Mouse (Mus musculus): ENCODE results near the gene Dock11.

GRCm38 (mm10) chrX:35920096-35920607 is 31.5 kb downstream of the Dock11 start:
- TF ChIP-seq GATA1 (IDR thresholded peaks at IDR 0.05; ENCODE audit: low read length) (no peak), TAL1 (IDR thresholded peaks at IDR 0.05; ENCODE audit: low read length) (no peak)
